Comparison of ENCODE assay signal across 17 mouse cellular contexts in the genomic region with DNA sequence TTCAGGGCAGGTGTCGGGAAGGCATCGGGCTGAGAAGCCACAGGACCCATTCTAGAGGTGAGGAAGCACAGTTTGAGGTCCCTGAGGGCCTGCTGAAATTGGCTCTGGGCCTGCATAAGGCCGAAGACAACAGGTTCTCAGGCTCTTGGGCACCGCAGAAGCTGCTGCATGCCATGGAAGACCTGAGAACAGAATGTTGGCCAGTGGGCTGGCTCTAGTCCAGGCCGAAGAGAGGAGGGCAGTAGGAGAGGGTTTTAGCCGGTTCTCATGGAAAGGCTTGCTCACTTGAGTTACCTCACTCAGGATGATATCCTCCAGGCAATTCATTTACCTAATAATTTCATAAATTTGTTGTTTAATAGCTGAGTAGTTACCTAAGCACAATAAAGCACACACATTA.
DNase-seq lines count a peak whose midpoint lies in the region.
"Had no signal": no experiment of that assay in that cellular context is flagged by ENCODE, and none has a peak within 500 bp of the region (broad histone marks: within the 10 kb centered on the region; RNA-seq: fewer than 3 reads in every experiment).

No protein-coding gene starts in this region.

- peak; percentile 2 for DNase-seq in gastrocnemius, postnatal 10 days
- no peak for DNase-seq in gastrocnemius, postnatal 4 days (ENCODE audit: low spot score in 2 of 2)
- peak; percentile 19 for DNase-seq in brain, adult 2 months (ENCODE audit: low read depth, low spot score)
- DNase-seq in cerebellum, adult 18-20 months: peak; percentile 30
- peak; percentile 40 to 48 for DNase-seq in cerebellum, postnatal 14 days
- no peak for DNase-seq in embryo, embryonic 10 days (ENCODE audit: low spot score)
- no peak for DNase-seq in frontal cortex, postnatal 25 days (ENCODE audit: low spot score in 2 of 2)
- DNase-seq: adrenal gland, adult 2 months; gastrocnemius, postnatal 14 days; heart, adult 11 months; heart, postnatal 36 days; kidney, adult 2 months; kidney, postnatal 36 days; liver, postnatal 0 days; lung, postnatal 36 days; midbrain, embryonic 14.5 days; thymus, postnatal 14 days had no signal

Comparison
In these comparisons a context has a peak if more than half of its experiments do, and no peak if none do; other contexts are left out.
1. DNase-seq: peak in gastrocnemius, postnatal 10 days (single experiment), brain, adult 2 months (single experiment), cerebellum, adult 18-20 months (2 of 2) and cerebellum, postnatal 14 days (2 of 2); none in gastrocnemius, postnatal 4 days (0 of 2), embryo, embryonic 10 days (single experiment) and frontal cortex, postnatal 25 days (0 of 2).